Mouse (Mus musculus): ENCODE measurements around the gene Ppp1r15a.

DNA sequence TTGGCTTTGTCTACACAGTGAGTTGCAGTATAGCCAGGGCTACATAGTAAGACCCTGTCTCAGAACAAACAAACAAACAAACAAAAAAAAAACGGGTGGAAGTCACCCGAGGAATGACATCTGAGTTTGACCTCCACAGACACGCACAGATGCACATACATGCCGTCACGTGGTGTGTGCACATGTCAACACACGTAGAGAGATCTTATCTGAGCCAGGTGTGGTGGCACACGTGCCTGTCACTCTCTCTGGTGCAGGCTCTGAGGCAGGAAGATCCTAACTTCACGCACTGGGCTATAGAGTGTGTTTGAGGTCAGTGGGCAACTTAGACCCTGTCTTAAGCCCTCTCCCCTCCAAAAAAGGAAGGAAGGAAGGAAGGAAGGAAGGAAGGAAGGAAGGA, 47.9 kb upstream of the Ppp1r15a start:
- no peak for TF ChIP-seq CTCF (IDR thresholded peaks at IDR 0.05; ENCODE audit: low read depth, low read length)
- no peak for TF ChIP-seq POLR2A (IDR thresholded peaks at IDR 0.05; ENCODE audit: extremely low read depth, insufficient read depth, low read length)

All from liver, adult 2 months (tissue).